Mouse (Mus musculus) G1E (cell line): Measurements from ENCODE around the gene Galnt17. TPM values are rescaled to one million over a fixed set of nuclear protein-coding genes. Genes with fewer than 3 reads are reported as not detected.

Experiments used
- ATAC-seq: 2 replicates; pipeline ENCODE4 v1.8.0; 2016; ENCODE audit warnings: mild to moderate bottlenecking; ENCODE audit not compliant: insufficient number of reproducible peaks, poor library complexity, low FRiP score, severe bottlenecking; ENCODE audit errors: extremely low read depth
- DNase-seq: peaks from one replicate; pipeline ENCODE4 v3.0.0; 2012; ENCODE audit warnings: low spot score
- H3K27me3 ChIP-seq: 2 replicates; pipeline ENCODE4 v1.6.1; 2012; ENCODE audit warnings: mild to moderate bottlenecking, low read length, inconsistent platforms; ENCODE audit not compliant: insufficient read depth
- H3K36me3 ChIP-seq: replicated peaks from 2 replicates; pipeline ENCODE3; 2012; ENCODE audit warnings: mild to moderate bottlenecking, inconsistent platforms
- H3K4me1 ChIP-seq: 2 replicates; pipeline ENCODE4 v1.6.1; 2012; ENCODE audit warnings: low read depth, low read length, inconsistent platforms, mixed read lengths; ENCODE audit not compliant: insufficient read depth
- H3K4me3 ChIP-seq: 2 replicates; pipeline ENCODE4 v1.5.1; 2012; ENCODE audit warnings: low read depth, mild to moderate bottlenecking, inconsistent platforms, low read length, moderate library complexity, mixed read lengths
- H3K9me3 ChIP-seq: replicated peaks from 2 replicates; pipeline ENCODE4 v1.6.1; 2012; ENCODE audit warnings: inconsistent platforms
- CTCF ChIP-seq: IDR thresholded peaks from 2 replicates; pipeline ENCODE4 v1.5.1; 2012; ENCODE audit warnings: low read depth, low read length, inconsistent platforms, mixed read lengths
- GATA1 ChIP-seq: IDR thresholded peaks from 2 replicates; pipeline ENCODE4 v1.6.1; 2012; ENCODE audit warnings: borderline replicate concordance, low read length, inconsistent platforms, mixed read lengths
- GATA2 ChIP-seq: IDR thresholded peaks from 2 replicates; pipeline ENCODE4 v1.6.1; 2012; ENCODE audit warnings: low read depth, low read length, inconsistent platforms, borderline replicate concordance
- POLR2AphosphoS5 ChIP-seq: IDR thresholded peaks from 2 replicates; pipeline ENCODE4 v1.6.1; 2012; ENCODE audit warnings: low read depth, low read length, inconsistent platforms; ENCODE audit not compliant: insufficient replicate concordance
- TAL1 ChIP-seq: conservative IDR thresholded peaks from 2 replicates; pipeline ENCODE4 v1.6.1; 2012; ENCODE audit warnings: low read depth, low read length, inconsistent platforms, mixed read lengths
- polyA plus RNA-seq: library from polyadenylated mRNA; stranded (reverse); fragments of >175 nt; gene quantifications from 2 replicates; pipeline ENCODE4 v1.2.3, GENCODE M21; 2012
- total RNA-seq, 2 experiments: library from RNA; stranded (forward) in 1 of 2; stranded (reverse) in 1 of 2; fragments of 200-1000 nt in 1 of 2; fragments of >200 nt in 1 of 2; fragmentation: Nextera tagmentation in 1 of 2; gene quantifications; 2 replicates each; pipeline ENCODE4 v1.2.3; 2014 to 2017

The Galnt17 gene
- total and polyA plus RNA-seq, 3 experiments: 0.22 TPM; not detected in 2

GRCm38 (mm10) chr5:130869869-130870268 is 438.4 kb downstream of the Galnt17 start:
- ATAC-seq (no peak), DNase-seq (no peak)
- TF ChIP-seq TAL1 (no peak), CTCF (no peak)
- H3K4me1 ChIP-seq: no peaks in the 10 kb centered on the region
- H3K9me3 ChIP-seq: peaks cover 61% of the 10 kb centered on the region
- no peaks in the 10 kb centered on the region for H3K36me3 ChIP-seq
- no peaks in the 10 kb centered on the region for H3K27me3 ChIP-seq
- no peak overlapping the region for H3K4me3 ChIP-seq

GRCm38 (mm10) chr5:130862302-130862701 is 446.0 kb downstream of the Galnt17 start:
- no peak for ATAC-seq
- Histone ChIP-seq H3K4me1 (no peaks in the 10 kb centered on the region), H3K9me3 (peaks cover 62% of the 10 kb centered on the region), H3K4me3 (no peak overlapping the region), H3K36me3 (no peaks in the 10 kb centered on the region), H3K27me3 (no peaks in the 10 kb centered on the region)
- no peak for DNase-seq
- TF ChIP-seq TAL1 (no peak), GATA2 (no peak), CTCF (no peak)

GRCm38 (mm10) chr5:130859736-130860135 is 448.6 kb downstream of the Galnt17 start:
- no peak for TF ChIP-seq CTCF
- TF ChIP-seq GATA1: no peak
- no peak for TF ChIP-seq POLR2AphosphoS5
- no peak for TF ChIP-seq GATA2
- Histone ChIP-seq H3K4me3 (no peak overlapping the region), H3K27me3 (no peaks in the 10 kb centered on the region), H3K36me3 (no peaks in the 10 kb centered on the region), H3K9me3 (peaks cover 64% of the 10 kb centered on the region), H3K4me1 (no peaks in the 10 kb centered on the region)
- DNase-seq (no peak), ATAC-seq (no peak)

GRCm38 (mm10) chr5:130858706-130859105 is 449.6 kb downstream of the Galnt17 start:
- no peak for ATAC-seq

GRCm38 (mm10) chr5:130858148-130858547 is 450.1 kb downstream of the Galnt17 start:
- DNase-seq: no peak

More at GRCm38 (mm10) chr5:130858706-130859105, 449.6 kb downstream of the Galnt17 start:
- Histone ChIP-seq H3K27me3 (no peaks in the 10 kb centered on the region), H3K36me3 (no peaks in the 10 kb centered on the region), H3K4me3 (no peak overlapping the region), H3K9me3 (peaks cover 69% of the 10 kb centered on the region), H3K4me1 (no peaks in the 10 kb centered on the region)
- DNase-seq: no peak
- TF ChIP-seq GATA1: no peak
- no peak for TF ChIP-seq GATA2
- no peak for TF ChIP-seq POLR2AphosphoS5
- TF ChIP-seq TAL1: no peak
- no peak for TF ChIP-seq CTCF

GRCm38 (mm10) chr5:130854430-130854829 is 453.9 kb downstream of the Galnt17 start:
- Histone ChIP-seq H3K9me3 (peaks cover 59% of the 10 kb centered on the region), H3K27me3 (no peaks in the 10 kb centered on the region), H3K4me1 (no peaks in the 10 kb centered on the region), H3K36me3 (no peaks in the 10 kb centered on the region), H3K4me3 (no peak overlapping the region)
- TF ChIP-seq CTCF: no peak
- no peak for TF ChIP-seq TAL1
- DNase-seq: no peak
- ATAC-seq: no peak

More at GRCm38 (mm10) chr5:130858148-130858547, 450.1 kb downstream of the Galnt17 start:
- H3K4me3 ChIP-seq: no peak overlapping the region
- H3K4me1 ChIP-seq: no peaks in the 10 kb centered on the region
- TF ChIP-seq TAL1: no peak
- TF ChIP-seq GATA2: no peak
- no peak for TF ChIP-seq POLR2AphosphoS5
- no peak for TF ChIP-seq CTCF
- no peak for TF ChIP-seq GATA1
- H3K9me3 ChIP-seq: peaks cover 65% of the 10 kb centered on the region
- H3K27me3 ChIP-seq: no peaks in the 10 kb centered on the region
- no peak for ATAC-seq
- H3K36me3 ChIP-seq: no peaks in the 10 kb centered on the region

- TF ChIP-seq GATA1 (no peak), POLR2AphosphoS5 (no peak), GATA2 (no peak), TAL1 (no peak), CTCF (no peak)
- Histone ChIP-seq H3K27me3 (no peaks in the 10 kb centered on the region), H3K9me3 (peaks cover 58% of the 10 kb centered on the region), H3K4me3 (no peak overlapping the region), H3K36me3 (no peaks in the 10 kb centered on the region), H3K4me1 (no peaks in the 10 kb centered on the region)
- ATAC-seq (no peak), DNase-seq (no peak)
These were observed 454.9 kb downstream of the Galnt17 start for GRCm38 (mm10) chr5:130853371-130853770.
